Mouse (Mus musculus) 3T3-L1 (cell line): ENCODE measurements at regions not wholly inside any gene's neighbourhood (a gene's known extent, or its start where the extent isn't known, plus 50 kb on each side); places are given as distances from the start of the nearest gene placed in this dataset.

ENCODE experiments used
- DNase-seq: peaks from one replicate; pipeline ENCODE4 v3.0.0-alpha.2; 2015; ENCODE audit warnings: low read depth, low spot score

DNA sequence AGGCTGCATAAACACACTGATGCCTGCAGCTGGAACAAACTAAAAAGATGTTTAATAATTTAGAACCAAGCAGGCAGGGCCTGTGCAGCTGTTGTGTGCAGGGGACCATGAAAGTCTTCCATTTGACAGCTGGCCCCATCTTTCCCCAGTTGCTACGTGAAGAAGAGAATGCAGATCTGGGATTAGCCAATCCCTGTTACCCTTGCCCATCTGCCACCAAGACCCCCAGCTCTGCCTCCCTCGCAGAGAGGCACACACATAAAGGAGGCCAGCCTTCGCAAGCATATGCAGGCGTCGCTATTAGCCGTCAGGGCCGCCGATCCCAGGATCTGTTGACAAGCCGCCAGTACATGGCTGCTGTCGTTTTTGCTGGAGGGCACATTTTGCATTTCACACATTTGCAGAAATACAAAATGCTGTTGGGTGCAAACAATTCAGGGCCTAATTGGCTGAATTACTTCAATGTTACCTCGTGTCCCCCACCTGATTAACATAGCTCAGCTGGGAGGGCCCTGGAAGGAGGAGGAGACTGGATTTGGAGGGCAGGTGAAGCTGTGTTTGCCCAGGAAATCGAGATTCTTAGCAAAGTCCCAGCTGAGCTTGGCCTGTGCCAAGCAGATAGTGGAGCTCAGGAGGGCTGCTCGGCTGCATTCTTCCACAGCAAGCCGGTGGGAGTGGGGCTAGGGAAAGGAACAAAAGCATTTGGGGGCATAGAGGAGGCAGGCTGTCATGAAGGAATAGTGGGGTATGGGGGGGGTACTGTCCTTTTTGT is 367.6 kb upstream of the Mki67 start:
- DNase-seq: no peak

DNA sequence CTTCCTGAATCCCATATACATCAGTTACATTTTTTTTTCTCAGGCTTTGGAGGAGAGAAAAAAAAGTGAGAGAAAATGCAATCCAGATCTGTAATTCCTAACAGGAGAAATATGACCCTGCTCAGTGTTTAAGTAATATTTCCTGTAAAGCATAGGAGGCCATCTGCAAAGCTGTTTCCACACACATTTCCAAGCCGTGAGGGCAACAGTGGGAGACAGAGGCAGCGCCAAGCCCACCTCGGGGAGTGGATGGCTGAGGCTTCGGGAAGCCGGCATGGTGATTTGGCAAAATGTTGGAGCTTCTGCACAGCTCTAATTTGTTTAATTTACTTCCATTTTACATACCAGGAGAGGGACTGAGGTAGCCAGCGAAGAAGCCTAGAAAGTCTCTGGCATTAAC is 372.6 kb upstream of the Mki67 start:
- no peak for DNase-seq

DNA sequence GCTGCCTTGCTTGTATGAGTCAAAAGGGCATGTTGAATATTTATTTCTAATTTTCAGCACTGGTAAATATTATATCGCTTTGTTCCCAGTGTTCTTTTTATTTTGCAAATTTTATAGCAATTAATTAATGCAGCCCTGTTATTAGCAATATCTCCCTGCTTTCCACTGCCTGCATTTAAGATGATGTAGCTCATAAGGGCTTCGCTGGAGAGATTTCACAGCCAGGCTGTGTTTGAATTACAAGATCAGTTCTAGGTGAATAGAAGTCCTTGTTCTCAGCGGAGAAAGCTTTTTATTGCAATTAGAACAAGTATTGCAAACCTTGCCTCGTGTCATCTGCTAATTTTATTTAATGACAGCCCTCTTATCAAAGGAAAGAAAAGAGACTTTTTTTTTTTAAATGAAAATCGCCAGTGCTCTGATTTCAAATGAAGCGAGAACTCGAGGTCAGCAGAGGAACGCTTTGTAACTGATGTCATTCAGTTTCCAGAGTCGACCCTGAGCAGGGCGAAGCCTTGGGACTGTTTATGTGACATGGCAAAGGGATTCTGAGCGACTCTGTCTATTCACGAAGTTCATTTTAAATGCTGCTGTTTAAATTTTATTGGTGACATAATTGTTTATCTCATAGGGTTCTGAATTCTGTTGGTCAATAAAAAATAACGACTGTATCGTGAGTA is 378.7 kb upstream of the Mki67 start:
- DNase-seq: no peak

DNA sequence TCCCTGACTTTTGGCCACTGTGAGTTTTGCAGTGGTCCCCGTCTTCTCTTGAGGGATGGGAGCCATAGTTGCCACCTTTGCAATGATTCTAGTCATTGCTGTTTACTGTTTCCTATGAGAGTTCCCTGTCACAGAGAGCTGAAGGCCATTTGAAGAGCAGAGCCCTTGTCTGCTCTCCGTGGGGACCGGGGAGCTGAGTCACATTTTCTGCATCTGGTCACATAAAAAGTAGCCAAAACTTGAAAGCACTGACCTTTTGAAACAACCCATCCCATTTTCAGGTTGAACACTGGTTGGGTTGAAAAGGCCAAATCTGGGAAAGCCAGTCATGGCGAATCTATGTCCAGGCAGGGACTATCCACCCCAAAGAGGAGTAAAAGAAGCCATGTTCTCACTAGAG is 387.9 kb upstream of the Mki67 start:
- DNase-seq: no peak

DNA sequence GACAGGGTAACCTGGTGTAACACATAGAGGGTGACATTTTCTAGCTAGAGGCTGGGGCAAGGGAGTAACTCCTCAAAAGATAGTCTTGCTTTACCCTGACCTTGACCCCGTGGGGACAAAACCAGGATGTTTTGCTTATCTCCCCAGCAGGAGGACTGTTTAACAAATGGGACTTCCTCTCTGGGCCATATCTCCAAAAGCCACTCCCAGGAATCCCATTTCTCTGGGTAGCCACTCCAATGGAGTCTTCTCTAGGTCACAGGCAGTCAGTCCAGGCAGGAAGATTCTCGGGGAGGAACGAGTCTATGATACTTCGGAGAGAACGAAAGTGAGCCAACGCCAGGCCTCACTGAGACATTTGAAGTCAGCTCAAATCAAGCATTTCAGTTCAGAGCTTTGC is 396.0 kb upstream of the Mki67 start:
- DNase-seq: no peak

DNA sequence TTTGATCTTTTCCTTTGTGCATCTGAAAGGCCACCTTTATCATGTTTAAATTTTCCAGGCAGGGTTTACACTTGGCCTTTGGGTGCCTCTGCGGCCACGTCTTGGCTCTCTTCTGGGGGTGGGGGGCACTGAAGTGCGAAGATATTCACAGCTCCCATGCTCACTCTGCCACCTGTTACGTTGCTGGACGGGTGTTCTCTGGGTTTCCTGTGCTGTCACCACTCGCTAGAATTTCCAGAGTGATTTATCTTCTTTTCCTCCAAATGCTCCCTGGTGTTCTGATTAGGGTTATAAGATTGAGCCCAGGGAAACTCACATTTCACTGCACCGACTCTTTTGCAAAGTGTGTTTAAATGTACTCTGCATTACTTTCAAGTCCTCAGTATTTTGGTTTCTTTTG is 404.8 kb upstream of the Mki67 start:
- DNase-seq: no peak

DNA sequence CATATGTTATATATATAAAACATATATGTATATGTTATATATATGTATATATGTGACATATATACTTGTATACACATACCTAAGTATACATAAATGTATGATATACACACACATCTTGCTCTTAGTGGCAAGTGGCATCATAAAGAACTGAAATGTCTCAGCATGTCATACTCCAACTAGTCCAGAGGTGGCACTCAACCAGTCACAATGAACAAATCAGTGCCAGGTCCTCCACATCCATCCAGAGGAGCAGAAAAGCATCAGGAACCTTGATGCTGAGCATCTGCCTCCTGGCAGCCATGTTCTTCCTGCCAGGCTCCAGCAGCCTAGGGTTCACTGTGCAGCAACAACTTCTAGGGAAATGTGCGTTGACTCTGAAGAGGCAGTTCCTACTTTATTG is 405.2 kb upstream of the Mki67 start:
- DNase-seq: peak; percentile 1

DNA sequence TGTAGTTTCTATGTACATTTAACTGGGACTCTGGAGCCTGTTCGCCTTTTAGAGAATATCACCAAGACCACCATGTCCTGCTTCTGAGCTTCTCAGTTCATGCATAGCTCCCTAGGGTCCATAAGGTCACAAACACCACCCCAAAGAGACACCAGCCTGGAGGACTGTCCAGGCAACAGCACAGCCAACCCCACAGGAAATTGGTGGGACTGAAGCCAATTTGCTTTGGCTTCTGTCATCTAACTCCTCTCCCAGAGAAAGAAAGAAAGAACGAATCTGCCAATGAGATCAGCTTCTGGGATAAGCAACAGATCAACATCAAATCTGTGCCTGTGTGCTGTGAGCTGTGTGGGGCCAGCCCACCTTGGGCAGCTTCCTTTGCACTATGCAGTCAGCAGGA is 408.6 kb upstream of the Mki67 start:
- DNase-seq: no peak

DNA sequence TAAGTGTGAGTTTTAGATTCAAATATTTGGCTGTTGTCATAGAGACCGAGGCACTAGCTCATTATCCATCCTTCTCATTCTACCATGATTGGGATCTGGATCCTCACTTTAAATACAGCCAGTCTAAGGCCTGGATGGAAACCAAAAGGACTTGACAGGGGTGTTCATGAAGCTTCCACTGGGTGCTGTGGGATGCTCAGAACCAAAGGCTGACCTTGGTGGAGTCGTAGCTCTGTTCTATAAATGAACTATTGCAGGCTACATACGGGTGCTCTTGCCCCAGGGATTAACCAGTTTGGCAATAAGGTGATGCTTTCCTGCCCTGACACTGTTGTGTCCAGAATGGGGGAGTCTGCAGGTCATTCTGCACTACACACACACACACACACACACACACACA is 410.2 kb upstream of the Mki67 start:
- DNase-seq: no peak

DNA sequence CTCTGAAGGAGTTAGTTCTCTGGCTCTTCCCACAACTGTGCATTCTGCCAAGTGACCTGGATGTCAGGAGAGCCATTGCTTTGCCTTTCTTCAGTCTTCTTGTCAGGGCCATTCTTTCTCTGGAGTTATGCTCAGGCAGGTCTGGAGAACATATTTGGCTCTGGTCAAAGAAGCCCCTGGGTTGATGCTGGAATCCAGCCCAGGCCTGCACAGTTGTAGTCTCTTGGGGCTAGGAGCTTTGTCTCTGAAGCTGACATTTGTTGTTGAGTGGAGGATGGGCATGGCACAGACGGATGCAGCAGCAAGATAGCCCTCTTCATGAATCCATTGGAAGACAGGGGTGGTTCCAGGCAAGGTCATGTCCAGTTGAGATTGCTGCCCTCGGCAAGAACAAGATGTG is 411.4 kb upstream of the Mki67 start:
- no peak for DNase-seq

DNA sequence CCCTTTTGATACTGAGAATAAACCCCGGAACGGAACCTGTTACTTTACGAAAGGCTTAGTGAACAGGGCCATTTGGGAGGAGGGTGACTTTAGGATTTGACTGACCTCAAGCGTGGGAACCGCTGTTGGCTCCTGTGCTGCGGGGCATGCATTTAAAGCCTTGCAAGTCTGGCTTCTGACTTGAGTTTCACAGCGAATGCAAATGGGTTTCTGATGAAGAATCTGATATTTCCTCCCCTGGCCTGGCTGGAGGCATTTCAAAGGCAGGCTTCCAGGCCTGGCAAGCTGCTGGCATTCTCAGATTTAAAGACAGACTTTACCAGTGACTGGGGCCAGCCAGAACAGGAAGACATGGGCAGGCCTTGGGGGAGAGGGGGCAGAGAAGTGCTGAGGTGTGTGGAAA is 413.6 kb upstream of the Mki67 start:
- DNase-seq: no peak

DNA sequence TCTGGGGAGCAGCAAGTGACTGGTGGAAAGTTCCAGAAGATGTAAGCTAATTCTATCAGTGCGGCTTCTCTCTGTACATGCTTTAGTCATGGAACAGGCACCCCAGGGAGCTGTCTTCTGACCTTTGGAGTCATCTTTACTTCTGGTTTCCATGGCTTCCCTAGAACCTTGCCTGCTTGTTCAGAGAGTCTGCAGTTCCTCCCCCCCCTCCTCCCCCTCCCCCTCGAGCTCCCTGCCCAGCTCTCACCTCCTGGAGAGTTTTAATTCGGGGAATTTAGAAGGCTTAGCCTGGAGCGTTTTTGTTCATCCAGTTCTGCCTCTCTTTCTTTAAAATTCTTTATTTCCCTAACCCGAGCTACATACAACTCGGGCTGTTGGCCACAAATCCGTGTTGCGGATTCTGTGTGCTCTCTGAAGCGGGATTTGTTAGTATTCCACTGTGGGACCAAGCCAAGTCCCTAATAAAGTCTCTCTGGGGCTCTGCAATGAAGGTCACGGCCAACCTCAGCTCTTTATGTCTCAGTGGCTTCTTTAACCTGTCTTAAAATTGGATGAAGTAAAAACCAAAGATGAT is 414.6 kb upstream of the Mki67 start:
- no peak for DNase-seq

DNA sequence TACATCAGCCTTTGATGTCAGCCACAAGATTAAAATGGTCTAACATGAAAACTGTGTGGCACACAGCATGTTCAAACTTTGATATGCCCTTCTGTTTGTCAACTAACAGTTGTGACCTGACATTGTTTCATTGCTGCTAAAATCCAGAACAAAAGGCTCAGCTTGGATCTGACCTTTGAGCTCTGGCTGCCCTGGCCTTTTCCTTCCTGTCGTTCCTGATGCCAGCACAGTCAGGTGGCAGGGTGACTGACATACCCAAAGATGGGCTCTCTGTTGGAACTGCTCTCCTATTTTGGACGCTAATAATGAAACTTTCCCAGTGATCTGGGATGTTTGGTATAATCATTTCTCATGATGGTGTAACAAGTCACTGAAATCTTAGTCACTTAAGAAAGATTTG is 416.8 kb upstream of the Mki67 start:
- DNase-seq: no peak

DNA sequence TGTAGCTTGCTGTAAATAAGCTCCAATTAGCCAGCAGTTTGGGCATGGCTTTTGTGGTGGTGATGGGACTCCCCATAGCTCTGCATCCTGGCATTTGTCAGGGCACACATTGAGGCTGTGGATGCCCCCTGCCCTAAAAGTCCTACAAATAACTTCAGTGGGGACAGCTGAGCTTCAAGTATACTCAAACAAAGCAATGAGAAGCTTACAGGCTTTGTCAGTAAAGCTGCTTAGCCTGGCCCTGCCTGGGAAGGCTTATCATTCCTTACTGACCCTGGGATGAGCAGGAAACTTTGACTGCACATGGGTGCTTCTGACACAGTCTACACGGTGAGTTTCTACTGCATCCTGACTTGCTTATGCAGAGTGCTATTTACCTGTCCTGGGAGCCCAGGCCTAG is 420.5 kb upstream of the Mki67 start:
- DNase-seq: no peak

DNA sequence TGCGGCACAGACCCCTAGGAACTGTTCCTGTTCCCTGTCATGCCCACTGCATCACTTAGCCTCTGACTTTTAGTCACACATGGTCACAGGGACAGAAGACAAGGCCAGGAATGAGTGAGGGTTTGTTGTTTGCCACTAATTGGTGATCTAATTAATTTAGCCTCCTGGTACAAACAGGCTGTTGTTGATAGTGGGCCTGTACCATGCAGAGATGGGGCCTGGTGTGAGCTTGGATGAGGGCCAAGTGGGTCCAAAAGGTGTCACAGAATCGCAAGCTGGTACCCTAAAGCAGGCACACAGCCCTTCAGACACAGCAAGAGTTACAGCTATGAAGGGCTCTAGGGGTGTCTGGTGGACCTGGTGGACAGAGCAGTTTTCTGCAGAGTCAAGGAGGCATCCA is 421.2 kb upstream of the Mki67 start:
- no peak for DNase-seq

DNA sequence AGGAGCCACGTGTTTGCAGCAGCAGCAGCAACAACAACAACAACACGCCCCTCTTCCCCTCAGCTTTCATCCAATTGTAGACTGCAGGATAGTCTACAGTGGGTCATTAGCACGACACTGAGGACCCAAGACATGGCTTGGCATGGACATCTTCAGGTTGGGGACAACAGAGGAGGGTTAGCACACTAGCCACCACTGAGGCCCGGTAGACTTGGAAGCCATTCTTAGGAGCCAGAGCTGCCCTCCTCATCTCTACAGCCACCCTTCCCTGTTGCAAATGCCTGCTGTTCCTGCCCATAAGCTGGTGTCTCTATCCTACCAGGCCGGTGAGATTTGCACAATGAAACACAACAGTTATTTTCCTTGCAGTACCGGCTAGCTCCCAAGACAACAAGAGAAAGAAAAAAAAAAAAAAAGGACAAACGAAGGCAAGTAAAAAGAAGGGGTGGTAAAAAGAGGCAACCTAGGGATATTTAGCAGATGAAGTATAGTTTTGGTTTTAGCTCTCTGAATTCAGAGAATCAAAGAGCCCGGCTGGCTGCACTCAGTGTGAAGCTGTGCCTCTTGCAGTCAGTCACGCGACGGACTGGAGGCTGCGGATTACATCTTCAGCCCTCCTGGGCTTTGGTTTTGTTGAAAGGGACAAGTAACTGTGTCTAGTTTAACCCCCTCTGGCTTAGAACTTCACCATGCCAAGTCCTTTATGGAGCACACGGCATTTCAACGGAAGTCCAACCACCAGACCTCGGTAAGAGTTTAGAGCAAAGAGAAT is 421.9 kb upstream of the Mki67 start:
- DNase-seq: no peak

DNA sequence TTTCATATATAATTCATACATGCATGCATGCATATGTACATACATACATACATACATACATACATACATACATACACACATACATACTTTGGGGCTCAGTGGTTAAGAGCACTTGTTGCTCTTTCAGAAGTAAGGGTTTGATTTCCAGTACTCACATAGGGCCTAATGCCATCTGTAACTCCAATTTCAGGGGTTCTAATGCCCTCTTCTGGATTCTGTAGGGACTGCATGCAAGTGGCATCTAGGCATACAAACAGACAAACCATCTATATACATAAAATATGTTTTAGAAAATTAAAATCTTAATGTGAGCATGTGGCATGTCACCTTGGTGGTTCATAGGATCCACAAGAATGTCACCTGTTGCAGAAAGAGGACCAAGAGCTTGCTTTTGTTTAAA is 426.7 kb upstream of the Mki67 start:
- peak; percentile 1 for DNase-seq

DNA sequence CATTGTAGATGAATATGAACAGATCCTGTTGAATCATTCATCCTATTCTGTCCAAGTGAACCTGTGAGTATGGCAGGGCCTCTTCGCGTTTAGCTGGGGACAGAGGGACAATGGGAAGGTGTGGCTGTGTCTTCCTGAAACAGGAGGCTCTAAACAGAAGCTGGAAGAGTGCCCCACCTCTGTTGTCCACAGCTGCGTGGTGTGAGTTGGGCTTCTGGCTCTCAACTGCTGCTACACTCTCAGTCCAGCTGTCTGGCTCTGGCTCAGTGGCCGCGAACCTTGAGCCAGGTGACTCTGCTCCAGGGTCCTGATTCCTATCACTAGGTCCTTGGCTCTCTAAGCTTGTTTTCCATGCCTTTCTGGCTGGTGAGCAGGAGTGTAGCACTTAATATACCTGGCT is 434.0 kb upstream of the Mki67 start:
- DNase-seq: no peak

DNA sequence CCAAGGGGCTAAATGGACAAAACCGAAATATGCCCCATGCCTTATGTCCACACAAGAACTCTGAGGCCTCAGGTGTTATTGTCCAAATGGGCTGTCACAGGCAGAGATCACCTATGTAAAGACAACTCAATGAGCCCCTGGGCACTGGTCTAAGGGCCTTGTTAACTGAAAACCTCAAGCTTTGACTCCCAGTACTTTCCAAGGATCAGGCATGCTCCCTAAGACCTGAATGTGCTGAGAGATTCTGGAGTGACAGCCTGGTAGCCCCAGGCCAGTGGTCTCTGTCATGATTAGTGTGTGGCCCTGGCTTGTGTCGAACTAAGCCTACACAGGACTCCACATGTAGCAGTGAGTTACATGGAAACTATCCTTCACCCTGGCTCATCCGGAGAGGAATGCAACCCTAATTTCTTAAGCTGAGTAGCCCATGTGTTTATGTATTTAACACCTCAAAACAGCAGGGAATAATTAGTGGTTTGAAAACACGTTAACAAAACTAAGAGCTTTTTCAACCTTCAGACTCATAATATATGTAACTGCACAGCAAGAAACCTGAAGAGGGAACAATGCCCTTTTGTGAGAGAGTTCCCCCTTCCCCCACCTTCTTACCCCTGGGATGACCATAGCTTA is 435.3 kb upstream of the Mki67 start:
- no peak for DNase-seq

DNA sequence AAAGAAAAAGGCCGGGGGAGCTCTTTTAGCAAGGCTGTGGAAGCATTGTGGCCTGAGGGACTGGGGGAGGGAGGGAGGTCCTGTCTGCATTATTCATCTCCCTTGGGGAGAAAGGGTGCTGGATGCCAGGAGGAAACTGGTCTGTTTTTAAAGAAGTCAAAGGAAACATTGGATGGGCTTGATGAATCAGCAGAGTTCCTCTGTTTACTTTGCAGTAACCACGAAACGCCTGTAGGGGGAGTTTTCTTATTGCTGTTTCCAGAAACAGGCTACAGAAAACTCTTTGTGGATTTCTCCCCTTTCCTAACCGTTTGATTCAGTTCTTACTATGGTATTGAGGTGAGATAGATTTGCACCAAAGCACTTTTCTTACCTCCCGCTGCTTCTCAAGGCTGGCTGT is 436.3 kb upstream of the Mki67 start:
- DNase-seq: peak; percentile 44

DNA sequence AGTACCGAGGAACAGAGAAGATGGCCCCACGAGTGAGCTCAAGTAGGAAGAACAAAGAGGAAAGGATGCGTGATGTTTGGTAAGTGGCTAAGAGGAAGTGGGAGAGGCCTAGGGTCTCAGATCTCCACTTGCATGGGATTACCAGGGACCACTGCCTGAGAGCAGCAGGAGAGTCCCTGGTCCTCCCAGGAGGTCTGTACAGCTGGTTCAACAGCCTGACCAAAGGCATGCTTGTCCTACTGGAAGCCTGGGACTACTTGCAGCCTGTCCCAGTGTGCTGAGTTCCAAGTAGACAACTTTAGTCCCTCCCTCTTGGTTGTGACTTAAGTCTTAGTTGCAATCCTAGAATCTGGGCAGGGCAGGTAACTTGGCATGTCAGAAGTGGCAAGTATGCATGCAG is 437.5 kb upstream of the Mki67 start:
- DNase-seq: no peak

DNA sequence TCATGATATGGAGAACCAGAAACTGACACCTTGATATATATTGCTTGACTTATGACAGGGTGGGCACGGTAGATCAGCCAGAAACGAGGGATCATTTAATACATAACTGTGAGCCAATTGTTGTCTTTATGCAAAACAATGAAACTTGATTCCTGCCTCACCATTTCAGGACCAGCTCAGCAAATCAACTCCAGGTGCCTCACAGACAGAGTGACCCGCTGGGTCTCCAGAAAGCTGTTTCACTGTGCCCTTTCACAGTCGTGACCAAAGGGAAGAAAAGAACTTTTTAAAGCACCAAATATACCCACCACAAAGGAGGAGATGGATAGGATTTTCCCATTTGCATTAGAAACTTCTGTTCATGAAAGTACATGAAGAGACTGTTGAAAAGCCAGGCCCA is 443.0 kb upstream of the Mki67 start:
- no peak for DNase-seq
